Mouse (Mus musculus) bone marrow, adult 2 months (tissue): ENCODE data around the gene Myl7. TPM values are rescaled to one million over a fixed set of nuclear protein-coding genes. Genes with fewer than 3 reads are reported as not detected.
"Not testable (repeated sequence)": the region's sequence is repeated elsewhere in the genome, so short reads cannot be mapped to it uniquely, and the experiment has no call there.

Experiments used
- H3K27ac ChIP-seq: fragments of 200-500 bp; 2 replicates; pipeline ENCODE4 v1.5.1; 2012; ENCODE audit warnings: low read depth, mild to moderate bottlenecking, control low read depth, inconsistent platforms, low read length; ENCODE audit not compliant: control insufficient read depth, poor library complexity, insufficient read depth
- H3K4me1 ChIP-seq: fragments of 200-500 bp; 2 replicates; pipeline ENCODE4 v1.6.1; 2011; ENCODE audit warnings: low read length; ENCODE audit not compliant: control insufficient read depth, insufficient read depth
- H3K4me3 ChIP-seq: fragments of 200-500 bp; replicated peaks from 2 replicates; pipeline ENCODE3; 2011; ENCODE audit warnings: mild to moderate bottlenecking, low read depth, low read length, control low read depth; ENCODE audit not compliant: control insufficient read depth
- CTCF ChIP-seq: fragments of 200-500 bp; IDR thresholded peaks from 2 replicates; pipeline ENCODE4 v1.5.1; 2011; ENCODE audit warnings: low read length, control low read depth; ENCODE audit not compliant: control insufficient read depth, insufficient read depth
- POLR2A ChIP-seq: fragments of 200-500 bp; IDR thresholded peaks from 2 replicates; pipeline ENCODE4 v1.6.1; 2011; ENCODE audit warnings: low read depth, mild to moderate bottlenecking, control low read depth, low read length, borderline replicate concordance; ENCODE audit not compliant: control insufficient read depth
- WGBS: fragments of 180-500 bp; shearing (Covaris S2); methylation state at CpG from one replicate; pipeline ENCODE4 v1.1.7; 2018; 5-methylcytosine and 5-hydroxymethylcytosine counted together
- polyA plus RNA-seq: library from polyadenylated mRNA; stranded (reverse); fragments of >200 nt; gene quantifications from 2 replicates; pipeline ENCODE4 v1.2.4, GENCODE M21; 2011; ENCODE audit warnings: low replicate concordance; ENCODE audit not compliant: missing spikeins, insufficient read depth, insufficient read length

Myl7 gene
- not detected in 2 replicates for polyA plus RNA-seq

DNA sequence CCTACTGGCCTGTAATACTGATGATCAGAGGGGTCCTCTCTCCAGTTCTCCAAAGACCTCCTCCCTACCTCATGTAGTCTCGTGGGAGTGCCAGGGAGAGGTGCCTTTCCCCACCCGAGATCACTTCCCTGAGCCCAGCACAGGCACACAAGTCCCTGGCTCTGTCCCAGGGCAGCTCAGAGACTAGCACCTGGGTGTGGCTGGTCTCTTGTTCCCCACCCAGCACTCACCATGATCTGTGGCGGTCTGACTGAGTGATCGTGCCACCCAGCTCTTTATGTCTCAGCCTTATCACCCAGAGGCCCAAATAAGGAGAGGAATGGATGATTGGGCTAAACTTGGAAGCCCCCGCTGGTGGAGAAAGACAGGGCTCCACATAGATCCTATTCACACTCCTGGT, at the start of gene Myl7:
Gene Myl7, minus strand, starts transcription at position 252 of the 400 bp plus-strand sequence.
- H3K27ac ChIP-seq, result no peak within 1 kb of the TSS
- 45% methylated on average over 5 of the region's 5 CpGs for WGBS
- TF ChIP-seq CTCF (no peak), POLR2A (no peak)
- H3K4me1 ChIP-seq, result no peaks in the 10 kb centered on the region
- no peak within 1 kb of the TSS for H3K4me3 ChIP-seq

DNA sequence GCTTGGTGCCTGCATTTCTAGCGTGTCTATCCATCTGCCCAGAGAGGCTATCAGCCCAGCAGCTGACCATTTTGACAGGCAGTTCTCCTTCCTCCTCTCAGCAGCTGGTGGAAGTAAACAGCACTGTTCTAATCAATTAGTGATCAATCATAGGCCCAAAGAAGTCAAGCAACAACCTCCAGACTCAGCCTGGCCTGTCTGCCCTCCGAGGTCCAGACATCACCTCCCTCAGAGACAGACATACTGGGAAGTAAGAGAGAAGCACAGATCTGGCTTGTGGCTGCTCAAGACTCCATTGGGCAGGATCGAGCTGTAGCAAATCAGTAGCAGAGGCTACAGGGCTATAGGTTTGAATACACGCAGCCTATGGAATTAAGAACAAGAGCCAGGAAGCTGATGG, 49.2 kb upstream of the Myl7 start:
- Histone ChIP-seq H3K27ac (no peak overlapping the region), H3K4me3 (no peak overlapping the region), H3K4me1 (peaks cover 3% of the 10 kb centered on the region; the same call in 1 of the 2 replicates)
- 76% methylated on average over 4 of the region's 4 CpGs for WGBS
- no peak for TF ChIP-seq POLR2A

DNA sequence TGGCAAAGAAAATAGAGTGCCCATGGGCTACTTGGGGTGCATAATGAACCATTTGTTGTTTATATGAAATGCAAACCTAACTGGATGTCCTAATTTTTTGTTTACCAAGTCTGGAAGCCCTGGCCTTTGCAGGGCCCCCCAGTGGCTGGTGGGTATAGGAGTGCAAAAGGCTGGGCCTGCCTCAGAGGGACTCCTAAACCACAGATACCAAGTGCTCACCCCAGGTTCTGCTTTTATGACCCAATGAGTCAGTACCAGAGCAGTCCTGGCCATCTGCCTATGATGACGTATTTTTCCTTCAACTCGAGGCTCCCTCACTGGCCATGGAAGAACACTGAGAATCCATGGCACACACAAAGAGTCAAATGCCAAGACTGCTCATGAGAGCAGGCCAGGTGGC, 46.5 kb upstream of the Myl7 start:
- H3K4me3 ChIP-seq, result no peak overlapping the region
- TF ChIP-seq POLR2A, result no peak
- TF ChIP-seq CTCF, result no peak
- no peak overlapping the region for H3K27ac ChIP-seq
- peaks cover 1% of the 10 kb centered on the region; the same call in 1 of the 2 replicates for H3K4me1 ChIP-seq
- WGBS, result 38% methylated on average over 2 of the region's 2 CpGs

DNA sequence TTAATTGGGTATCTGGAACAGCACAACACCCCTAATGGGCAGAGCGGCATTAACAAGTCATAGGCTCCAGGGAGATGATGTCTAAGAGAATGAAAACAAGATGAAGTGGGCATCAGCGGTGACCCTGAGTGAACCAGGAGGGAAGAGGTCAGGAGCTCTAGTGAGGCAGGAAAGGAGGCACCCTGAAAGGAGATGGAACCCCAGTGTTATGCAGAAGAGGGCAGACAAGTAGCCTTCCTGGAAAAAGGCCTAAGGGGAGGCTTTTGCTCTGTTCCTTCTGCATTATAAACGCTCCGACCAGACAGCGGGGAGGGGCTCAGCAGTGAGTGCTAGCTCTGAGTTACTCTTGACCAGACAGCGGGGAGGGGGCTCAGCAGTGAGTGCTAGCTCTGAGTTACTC, 44.4 kb upstream of the Myl7 start:
- TF ChIP-seq CTCF (no peak), POLR2A (no peak)
- WGBS, result 84% methylated on average over 6 of the region's 6 CpGs
- H3K27ac ChIP-seq, result no peak overlapping the region
- H3K4me1 ChIP-seq, result no peaks in the 10 kb centered on the region
- H3K4me3 ChIP-seq, result no peak overlapping the region

DNA sequence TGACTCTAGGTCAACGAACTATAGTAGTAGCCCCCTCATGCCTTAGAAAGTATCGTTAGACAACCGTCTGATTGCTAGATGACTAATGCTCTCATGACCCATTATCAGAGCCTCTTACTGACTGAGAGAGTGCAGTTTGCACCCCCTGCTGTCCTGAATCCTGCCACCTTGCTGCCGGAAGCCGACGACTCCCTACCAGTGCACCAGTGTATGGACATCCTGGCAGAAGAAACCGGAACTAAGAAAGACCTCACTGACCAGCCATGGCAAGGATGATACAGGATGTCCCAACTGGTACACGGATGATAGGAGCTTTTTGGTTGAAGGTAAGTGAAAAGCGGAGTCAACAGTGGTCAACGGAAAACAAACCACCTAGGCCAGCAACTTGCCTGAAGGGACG, 35.9 kb upstream of the Myl7 start:
- WGBS, result 91% methylated on average over 11 of the region's 11 CpGs
- not testable (repeated sequence) for H3K4me1 ChIP-seq, H3K4me3 ChIP-seq, H3K27ac ChIP-seq

DNA sequence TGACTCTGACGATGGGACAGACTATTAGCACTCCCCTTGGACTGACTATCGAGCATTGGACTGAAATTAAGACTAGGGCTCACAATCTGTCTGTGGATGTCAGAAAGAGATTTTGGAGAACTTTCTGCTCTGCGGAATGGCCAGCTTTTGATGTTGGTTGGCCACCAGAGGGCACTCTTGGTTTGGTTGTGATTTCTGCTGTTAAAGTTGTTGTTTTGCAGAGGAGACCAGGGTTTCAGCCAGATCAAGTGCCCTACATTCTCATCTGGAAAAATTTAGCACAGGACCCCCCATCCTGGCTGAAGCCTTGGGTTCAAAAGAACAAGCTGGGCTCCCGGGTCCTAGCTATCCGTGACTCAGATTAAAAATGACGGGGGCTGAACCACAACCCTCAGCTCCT, 33.4 kb upstream of the Myl7 start:
- not testable (repeated sequence) for H3K27ac ChIP-seq, H3K4me1 ChIP-seq, H3K4me3 ChIP-seq
- WGBS, result 75% methylated on average over 6 of the region's 6 CpGs

DNA sequence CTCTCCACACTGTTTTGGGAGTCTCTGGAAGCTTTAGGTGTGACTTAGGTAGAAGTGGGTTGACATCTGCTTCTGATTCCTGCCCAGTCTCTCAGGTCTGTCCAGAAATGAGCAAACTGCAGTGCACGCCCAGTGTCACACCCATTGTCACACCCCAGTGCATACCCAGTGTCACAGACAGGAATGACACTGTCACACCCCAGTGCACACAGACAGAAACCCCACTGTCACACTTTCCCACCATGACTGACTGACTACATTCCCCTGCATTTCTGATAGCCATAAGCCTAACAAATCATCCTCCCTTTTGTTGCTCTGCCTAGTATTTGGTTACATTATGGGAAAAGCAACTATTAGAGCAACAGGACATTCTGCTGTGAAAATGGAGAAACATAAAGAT, 32.0 kb upstream of the Myl7 start:
- 63% methylated on average over 1 of the region's 1 CpGs for WGBS
- H3K4me1 ChIP-seq, result peaks cover 1% of the 10 kb centered on the region
- no peak overlapping the region for H3K4me3 ChIP-seq
- H3K27ac ChIP-seq, result no peak overlapping the region
- TF ChIP-seq POLR2A (no peak), CTCF (no peak)

DNA sequence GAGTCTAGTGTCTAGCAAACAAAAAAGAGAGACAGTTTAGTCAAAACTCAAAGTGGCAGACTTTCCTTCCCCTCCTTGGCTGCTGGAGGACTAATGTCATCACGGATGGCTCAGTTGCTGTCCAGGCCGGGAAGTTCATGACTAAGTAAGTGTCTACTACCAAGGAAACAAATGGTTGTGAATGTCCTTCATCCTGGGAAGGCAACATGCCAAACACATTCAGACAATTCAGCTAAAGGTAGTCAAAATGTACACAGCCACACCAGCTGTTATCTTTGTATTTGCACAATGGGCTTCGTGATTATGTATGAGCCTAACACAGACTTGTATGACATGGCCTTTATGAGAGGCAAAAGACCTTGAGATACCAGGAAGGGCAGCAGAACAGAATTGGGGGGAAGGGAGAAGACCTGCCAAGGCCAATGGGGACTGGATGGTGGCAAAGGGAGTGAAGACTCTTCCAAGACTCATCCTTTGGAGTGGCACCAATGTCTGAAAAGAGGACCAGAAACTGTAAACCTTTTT, 28.2 kb upstream of the Myl7 start:
- peaks cover 1% of the 10 kb centered on the region for H3K4me1 ChIP-seq
- no peak overlapping the region for H3K4me3 ChIP-seq
- H3K27ac ChIP-seq, result no peak overlapping the region
- 76% methylated on average over 3 of the region's 3 CpGs for WGBS
- no peak for TF ChIP-seq CTCF
- no peak for TF ChIP-seq POLR2A

DNA sequence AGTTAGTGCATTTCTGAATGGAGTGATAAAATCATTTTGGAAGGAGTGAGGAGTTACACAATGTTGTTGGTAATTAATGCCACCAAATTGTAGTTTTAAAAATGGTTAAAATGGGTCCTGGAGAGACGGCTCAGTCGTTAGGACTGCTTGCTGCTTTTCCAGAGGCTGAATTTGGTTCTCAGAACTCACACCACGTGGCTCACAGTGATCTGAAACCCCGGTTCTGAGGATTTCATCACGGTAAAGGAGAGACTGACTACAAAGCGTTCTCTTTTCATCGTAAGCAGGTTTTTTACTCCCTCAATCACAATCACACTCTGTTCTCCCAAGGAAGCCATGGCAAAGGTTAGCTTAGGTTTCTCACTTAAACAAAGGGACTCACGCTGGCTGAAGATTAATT, 26.1 kb upstream of the Myl7 start:
- Histone ChIP-seq H3K4me1 (no peaks in the 10 kb centered on the region), H3K4me3 (no peak overlapping the region), H3K27ac (no peak overlapping the region)
- TF ChIP-seq POLR2A (no peak), CTCF (no peak)
- WGBS, result 76% methylated on average over 8 of the region's 8 CpGs
